Mouse (Mus musculus): ENCODE results near the gene Abr. TPM values are rescaled to one million over a fixed set of nuclear protein-coding genes. Genes with fewer than 3 reads are reported as not detected.

Gene Abr
- total RNA-seq, 4 experiments from 2014 or later = 5.5 to 10.6 (median 6.4) TPM

DNA sequence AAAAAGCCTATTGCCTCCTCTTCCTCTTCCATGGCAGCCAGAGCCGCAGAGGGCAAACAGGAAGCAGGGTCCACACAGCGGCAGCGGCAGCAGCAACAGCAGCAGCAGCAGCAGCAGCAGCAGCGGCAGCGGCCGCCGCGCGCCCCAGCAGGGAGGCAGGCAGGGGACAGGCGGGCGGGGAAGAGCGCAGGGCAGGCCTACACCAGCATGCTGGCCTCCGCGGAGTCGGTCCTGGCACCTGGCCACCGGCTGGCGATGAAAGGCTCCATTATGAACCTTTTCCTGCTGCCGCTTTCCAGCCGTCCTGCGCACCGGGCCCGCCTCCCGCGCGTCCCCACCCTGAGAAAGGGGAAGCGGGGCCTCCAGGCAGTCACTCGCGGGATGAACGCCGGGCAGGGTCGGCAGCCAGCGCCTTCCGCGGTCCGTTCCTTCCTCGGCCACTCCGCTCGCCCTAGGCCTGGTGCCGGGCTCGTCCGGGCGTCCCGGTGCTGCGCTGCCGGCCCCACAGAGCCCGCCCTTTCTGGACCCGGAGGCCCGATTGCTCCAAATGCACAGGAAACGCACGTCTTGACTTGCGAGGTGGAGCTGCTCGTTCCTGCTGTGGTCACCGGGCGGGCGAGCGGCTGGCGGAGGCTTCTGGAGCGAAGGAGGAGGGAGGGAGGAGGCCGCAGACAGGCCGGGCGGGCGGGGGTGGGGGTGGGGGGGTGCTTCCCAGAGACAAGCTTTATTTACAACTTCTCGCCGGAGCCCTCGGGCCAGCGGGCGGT, 127.6 kb downstream of the Abr start:
- DNase-seq (ENCODE audit: low spot score in 2 of 2) = peak; percentile 61 to 73

DNA sequence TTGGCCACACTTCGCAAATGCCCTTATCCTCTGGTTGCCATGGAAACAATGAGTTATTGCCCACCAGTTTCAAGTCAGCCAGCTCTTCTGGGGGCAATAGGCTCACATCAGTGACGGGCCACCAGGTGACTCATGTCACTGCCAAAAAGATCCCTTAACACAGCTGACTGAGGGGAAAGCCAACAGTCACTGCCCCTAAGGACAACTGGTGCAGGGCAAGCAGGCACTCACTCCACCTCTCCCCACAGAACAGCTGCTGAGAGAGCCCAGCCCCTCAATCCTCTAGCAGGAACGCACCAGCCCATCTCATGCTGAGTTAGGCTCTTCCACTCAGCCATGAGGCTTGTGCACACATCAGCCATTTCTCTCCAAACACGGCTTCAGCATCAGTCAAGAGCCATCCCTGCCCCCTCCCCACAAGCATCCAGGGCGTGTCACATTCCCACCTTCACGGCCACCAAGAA, 128.3 kb downstream of the Abr start:
- no peak for DNase-seq (ENCODE audit: low spot score in 2 of 2)

DNA sequence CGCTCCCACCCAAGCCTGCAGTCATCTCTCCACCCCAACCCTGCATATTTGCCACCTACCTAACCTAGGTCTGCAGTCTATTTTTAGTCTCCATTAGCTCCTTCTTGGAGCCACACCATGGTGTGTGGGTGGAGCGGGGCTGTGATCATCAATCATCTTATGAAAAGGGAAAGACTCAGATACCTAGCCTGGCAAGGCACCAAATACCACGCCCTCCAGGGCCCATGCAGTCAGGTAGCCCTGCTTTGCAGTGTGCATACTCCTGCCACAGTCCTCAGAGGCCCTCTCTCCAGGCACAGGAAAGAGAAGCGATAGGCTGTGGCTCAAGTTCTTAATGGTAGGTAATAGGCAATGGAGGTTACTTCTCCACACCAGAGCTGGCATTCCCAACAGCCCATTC, 128.9 kb downstream of the Abr start:
- no peak for DNase-seq (ENCODE audit: low spot score in 2 of 2)

DNA sequence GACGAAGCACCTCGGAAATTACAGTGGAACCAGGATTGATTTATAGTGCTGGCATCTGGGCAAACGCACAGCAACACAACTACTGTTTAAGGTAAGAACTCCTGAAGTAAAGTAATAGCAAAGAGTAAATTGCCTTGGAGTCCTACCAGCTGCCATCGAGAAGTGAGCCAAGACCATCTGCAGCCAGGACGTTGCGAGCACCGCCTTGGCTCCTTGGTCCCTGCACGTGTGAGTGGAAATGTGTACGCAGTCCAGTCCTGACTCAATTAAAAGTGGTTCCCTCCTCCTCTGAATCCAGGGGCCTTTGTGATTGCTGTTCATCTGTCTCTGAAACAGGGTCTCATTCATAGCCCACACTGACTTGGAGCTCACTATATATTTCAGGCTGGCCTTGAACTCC, 130.3 kb downstream of the Abr start:
- no peak for DNase-seq (ENCODE audit: low spot score in 2 of 2)

DNA sequence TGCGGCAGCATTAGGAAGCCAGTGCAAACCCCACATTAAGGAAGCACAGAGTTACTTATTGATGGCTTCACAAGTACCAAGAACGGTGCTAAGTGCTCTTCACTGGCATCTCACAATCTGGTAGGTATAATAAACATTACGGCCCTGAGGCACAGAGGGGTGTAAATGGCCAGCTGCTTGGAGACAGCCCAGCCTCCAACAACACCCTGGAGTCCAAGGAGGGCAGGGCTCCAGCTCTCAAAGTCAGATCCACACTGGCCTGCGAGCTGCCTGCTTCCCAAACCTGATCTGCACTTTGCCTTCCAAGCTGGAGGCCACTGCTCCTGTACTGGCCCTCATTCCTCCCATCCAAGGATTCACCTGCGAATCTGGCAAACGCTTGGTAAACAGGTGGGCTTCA, 132.7 kb downstream of the Abr start:
- DNase-seq (ENCODE audit: low spot score in 2 of 2) = no peak

DNA sequence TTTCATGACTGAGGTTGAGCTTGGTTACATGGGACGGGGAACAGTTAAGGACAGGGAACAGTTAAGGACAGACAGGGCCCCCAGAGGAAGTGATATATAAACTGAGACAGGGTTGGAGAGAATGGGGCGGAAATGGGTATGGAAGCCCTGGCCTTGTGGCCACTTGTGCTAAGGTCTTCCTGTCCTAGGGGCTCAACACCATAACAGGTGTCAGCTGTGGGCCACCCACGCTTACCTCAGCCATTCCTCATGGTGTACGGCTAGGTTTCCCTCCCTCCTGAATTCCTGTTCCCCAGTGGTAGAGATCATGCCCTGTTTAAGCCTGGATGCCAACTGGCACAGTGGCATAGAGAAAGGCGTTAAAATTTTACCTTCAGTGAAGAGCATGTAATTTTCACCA, 135.1 kb downstream of the Abr start:
- DNase-seq (ENCODE audit: low spot score in 2 of 2) = no peak

DNA sequence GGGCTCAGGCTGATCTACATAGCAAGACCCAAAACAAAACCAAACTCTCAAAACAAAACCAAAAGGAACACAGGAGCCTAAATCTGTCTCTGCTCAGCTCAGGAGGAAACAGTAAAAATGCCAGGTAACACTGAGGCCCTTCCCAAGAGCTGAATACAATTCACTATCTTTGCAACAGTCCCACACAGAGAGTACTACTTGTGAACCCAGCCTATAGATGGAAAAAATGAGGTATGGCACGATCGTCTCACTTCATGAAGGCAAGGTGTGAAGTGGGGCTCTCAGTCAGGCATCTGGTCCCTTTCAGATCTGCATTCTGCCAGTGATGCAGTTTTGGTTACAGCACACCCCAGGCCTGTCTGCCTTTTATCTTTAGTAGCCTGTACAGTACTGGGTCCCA, 138.1 kb downstream of the Abr start:
- DNase-seq (ENCODE audit: low spot score in 2 of 2) = no peak

DNA sequence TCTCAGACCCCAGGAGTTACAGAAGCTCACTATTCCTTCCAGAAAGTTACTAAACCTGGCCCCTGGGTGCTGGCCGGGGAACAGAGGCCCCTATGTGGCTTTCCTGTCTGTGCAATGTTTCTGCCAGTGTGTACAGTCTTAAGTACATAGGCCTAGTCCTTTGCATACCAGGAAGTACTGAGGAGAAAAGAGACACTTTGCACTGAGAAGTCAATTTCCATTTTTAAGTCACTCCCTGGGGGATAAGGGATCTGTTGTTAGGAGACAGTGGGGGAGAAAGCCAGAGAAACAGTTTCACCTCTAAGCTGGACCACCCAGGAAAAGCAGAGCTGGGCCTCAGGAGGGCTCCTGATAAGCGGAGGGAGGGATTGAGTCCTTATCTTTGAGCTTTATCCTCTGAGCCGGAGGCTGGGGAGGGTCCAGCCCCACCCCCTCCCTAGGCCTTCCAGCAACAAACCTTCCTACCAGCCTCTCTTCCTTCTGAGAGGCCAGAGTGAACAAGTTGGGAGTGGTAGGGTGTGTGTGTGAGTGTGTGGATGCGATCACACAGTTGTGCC, 138.9 kb downstream of the Abr start:
- DNase-seq (ENCODE audit: low spot score in 2 of 2) = no peak

DNA sequence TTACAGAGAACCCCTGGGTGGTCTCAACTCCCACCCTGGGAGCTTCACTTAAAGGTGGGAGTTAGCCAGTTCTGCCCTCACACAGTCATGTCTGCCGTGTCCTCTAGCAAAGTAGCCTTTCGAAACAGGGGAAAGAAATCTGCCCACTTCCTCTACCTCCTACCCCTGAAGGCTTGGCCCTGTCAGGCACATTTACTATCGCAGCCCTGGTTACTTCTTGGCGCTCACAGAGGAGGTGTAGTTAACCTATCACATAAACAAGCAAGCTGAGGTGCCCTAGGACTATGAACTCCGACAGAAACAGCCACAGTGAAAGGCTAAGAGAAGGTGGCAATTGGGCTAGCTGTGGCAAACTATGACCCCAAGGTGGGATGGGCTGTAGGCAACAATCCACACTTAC, 139.4 kb downstream of the Abr start:
- no peak for DNase-seq (ENCODE audit: low spot score in 2 of 2)

DNA sequence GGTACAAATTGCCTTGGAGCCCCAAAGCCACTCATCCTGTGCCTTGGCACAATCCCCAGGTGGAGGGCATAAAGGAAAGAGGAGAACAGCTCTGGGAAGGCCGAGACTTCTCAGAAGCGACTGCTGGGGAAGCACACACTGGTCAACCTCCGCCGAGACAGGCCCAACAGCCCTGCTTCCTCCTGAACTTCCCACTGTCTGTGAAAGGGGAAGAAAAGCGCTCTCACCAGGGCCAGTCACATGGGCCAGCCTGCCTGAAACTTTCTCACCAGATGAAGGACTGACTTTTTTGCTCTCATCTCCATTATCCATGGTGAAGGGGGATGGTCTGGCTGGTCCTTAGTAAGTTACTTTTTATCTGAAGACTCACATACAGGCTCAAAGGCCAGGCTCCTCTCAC, 139.9 kb downstream of the Abr start:
- DNase-seq (ENCODE audit: low spot score in 2 of 2) = no peak

DNA sequence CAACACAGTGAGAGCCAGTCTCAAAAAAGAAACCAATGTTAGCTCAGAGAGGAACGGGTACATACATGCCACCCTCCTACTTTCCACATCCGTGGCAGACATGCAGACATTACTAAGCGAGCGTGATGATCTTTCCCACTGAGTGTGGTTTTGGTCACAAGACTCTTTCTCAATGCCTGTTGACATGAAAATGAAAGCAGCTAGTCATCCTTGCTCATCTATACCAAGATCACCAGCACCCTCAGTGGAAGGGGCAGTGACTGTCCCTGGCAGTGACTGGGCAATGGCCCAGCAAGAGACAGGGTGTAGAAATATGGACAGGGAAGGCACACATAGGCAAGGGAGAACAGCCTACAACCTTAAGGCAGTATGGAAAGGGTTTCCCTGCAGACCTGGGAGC, 142.4 kb downstream of the Abr start:
- DNase-seq (ENCODE audit: low spot score in 2 of 2) = no peak

DNA sequence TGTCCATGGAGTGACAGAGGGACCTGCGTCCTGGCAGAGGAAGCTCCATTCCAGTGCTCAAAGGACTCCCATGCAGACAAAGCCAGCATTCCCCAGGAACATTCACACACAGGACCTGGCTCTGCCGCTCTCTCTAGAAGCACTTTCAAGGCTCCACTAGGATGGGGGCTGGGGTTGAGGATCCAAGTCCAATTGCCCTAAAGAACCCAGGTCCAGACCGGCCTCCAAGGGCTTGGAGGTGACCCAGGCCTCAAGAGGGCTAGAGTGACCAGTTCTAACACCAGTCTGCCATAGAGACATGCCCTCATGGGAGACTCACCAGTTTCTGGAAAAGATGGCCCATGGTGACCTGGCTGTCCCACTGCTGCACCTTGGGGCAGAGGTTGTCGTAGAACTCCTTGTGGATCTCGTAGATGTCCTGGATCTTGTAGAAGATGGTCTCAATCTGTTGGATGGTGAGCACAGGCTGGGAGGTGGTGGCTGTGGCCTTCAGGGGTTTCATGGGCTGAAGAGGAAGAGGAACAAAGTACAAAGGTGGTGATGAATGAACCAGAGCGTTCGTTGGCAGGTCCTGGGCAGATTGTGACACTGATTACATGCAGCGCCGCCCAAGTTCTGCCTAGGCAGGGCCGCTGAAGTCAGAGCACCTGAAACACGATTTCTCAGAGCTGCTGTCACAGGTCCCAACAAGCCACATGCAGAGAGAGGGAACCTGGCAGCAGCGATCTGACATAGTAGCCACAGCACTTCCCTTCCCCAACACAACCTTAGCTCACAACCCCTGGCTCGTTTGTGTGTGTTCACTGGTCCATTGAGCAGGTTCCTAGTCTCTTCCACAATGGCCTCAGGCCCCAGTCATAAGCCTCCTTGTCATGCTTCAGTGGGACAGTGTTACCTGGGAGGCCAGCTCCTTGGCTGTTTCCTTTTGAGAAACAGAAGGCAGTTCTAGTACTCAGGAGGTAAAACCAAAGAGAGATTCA, 143.1 kb downstream of the Abr start:
- DNase-seq (ENCODE audit: low spot score in 2 of 2) = no peak

DNA sequence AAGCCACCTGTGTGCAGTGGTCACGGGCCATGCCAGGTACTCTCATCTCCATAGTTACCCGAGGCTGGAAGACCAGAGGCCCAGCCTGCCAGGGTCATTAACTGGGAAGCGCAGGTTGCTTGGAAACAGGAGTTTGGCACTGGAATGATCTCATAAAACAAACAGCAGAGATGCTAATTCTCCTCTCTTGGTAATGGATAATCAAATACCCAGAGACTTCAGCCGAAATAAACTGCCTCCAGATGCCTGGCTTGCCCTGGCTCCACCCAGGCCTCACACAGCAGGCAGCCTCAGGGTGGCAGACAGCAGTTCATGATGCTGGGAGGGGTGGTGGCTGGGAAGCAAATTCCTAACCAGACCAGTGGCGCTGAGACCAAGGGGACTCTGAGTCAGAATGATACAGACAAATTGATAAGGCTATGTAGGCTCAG, 145.0 kb downstream of the Abr start:
- DNase-seq (ENCODE audit: low spot score in 2 of 2) = no peak

DNA sequence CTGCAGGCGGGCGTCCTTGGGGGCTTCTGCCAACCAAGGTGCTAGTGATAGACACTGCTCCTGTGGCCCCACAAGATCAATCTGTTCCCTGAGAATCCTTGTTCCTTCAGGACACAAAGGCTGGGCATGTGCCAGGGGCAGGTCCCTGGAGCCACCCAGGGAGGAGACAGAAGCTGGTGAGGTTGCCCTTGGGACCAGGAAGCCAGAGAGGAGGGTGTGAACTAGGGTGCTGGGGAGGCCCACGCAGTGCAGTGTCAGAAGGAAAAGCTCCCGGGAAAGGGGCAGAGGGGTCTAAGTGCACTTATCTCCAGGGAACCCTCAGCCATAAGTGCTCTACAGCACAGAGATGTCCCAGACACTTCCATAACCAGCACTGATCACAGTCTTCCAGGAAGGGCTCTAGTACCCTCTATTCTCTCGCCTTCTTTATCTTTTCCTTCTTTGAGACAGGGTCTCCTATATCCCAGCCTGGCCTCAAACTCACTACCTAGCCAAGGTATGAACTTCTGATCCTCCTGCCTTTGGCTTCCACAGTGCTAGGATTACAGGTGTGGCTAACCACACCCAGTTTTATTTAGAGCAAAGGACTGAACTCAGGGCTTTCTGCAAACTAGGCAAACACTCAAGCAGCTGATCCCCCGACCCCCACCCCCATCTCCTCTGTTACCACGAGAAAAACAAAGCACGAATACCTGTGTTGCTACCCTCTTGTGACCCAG, 145.6 kb downstream of the Abr start:
- no peak for DNase-seq (ENCODE audit: low spot score in 2 of 2)

DNA sequence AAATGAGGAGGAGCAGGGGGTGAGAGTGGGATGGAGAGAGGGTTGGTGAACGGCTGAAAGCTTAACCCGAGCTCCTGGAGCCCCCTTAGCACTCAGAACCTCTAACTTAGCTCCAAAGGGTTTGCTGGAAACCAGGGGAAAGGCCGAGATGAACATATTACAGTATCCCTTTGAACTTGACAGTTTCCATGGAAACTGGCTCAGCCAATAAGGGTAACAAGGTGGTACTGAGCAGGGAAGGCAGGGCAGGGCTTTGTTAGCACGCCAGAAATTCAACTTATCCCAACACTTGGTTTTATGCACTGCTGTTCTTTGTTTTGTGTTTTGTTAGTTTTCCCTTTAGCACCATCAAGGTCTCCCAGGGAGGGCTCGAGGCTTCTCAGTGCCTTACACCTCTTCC, 149.5 kb downstream of the Abr start:
- no peak for DNase-seq (ENCODE audit: low spot score in 2 of 2)

DNA sequence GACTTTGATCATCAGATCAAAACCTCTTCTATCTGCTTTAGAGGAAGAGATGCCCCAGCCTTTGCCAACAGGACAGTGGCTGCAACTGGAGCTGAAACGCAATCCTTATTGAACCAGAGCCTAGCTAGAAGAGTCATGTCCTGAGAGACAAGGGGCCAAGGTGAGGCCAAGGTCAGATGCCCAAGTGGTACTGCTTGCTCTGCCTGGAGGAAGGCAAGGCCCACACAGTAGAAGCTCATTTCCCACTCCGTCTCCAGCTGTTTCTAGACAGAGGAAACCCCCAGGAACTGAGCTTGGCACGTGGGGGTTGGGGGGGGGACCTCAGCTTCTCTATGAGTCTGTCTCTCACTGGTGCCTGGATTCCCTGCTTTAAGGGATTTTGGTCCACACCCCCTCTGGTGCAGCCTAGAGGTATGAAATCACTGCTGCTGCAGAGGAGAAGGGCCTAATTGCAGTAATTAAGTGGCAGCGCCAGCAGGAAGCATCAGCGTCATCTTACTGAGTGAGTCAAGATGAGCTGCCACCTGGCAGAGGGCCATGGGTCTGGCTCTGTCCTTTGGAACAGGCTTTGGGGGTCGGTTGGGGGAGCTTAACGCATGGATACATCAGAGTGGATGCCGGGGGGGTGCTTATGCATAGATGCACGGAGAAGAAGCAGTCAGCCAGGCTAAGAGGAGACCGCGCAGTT, 152.7 kb downstream of the Abr start:
- DNase-seq (ENCODE audit: low spot score in 2 of 2) = no peak

DNA sequence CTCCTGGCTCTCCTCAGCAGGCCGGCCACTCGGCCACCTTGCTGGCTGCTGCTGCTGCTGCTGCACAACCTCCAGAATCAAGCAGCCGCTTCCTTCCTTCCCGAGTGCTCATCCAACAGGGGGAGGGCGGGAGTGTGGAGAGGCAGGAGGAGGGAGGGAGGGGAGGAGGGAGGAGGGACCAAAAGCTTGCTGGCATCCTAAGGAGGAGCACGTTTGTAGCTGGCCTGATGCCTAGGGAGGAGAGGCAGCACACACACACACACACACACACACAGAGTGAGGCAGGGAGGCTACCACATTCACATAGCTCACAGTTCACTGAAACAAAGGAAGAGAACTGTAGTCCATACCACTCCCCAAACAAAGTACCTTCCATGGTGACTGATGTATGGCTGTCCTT, 153.8 kb downstream of the Abr start:
- no peak for DNase-seq (ENCODE audit: low spot score in 2 of 2)

DNA sequence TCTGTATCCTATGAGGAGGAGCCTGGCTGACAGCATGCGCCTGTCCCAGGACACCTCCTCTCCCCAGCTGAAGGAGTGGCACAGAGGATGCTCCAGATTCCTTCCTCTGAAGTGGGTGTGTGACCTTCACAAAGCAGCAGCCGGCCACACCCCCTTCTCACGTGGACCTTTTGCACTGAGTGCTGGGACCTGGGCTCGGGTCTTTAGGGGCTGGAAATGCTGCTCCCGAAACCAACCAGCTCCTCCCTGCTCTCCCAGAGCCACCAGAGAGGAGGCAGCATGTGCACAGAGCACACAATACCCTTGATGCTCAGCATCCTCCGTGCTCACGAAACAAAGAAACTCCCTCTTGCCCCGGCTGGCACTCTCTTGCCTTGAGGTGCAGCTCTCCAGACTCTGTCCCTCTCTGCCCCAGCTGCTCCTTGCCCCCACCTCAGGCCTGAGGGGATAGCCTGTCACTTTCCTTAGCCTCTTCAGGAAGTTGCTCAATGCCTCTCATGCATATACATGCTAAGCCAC, 154.6 kb downstream of the Abr start:
- no peak for DNase-seq (ENCODE audit: low spot score in 2 of 2)

DNA sequence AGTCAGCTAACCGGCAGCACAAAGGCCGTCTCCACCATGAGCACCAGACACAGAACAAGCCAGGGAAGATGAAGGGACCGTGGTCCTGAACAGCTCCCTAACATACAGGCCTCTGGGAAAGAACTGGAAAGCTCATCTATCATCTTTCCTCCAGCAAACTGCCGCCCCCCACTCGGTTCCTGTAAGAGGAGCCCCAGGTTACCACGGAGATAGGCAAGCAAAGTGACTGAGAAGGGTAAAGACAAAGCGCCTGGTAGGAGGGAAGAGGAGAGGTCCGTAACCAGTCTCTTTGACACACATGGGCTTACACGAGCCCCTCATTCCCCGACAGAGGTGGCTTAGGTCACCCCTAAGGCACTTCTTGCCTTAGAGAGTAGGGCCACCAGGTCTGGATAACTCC, 155.0 kb downstream of the Abr start:
- DNase-seq (ENCODE audit: low spot score in 2 of 2) = no peak

DNA sequence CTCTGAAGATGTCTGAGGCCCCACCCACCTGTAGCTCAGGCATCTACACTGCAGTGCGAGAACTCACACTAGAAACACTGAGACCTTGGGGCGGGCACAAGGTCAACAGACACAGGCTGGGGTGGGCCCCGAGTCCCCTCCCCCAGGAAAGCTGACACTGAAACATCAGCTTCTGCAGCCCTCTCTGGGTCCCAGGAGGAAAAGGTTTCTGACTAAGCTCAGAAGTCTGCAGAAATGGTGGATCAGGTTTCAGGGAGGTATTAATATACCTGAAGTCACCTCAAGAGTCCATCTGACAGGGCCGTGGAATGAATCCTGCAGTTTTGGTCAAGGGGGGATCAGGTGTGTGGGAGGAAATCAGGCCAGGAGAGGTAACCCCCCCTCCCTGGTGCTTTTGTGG, 156.2 kb downstream of the Abr start:
- no peak for DNase-seq (ENCODE audit: low spot score in 2 of 2)

DNA sequence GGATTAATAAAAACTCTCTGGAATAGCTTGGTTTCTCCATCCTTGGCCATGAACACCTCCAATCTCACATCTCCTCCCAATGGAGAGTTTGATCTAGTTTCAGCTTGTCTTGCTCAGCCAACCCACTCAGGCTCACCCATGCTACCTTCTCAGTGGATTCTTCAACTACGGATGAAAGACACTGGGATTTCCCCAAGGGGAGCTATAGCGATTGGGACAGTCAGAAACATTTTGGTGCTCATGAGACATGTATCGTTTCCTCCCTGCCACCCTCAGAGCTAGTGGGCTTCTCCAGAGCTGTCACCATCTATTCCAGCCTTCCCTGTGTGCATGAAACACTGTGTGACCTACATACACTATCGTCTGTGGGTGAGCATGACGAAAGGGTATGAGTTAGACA, 160.4 kb downstream of the Abr start:
- DNase-seq (ENCODE audit: low spot score in 2 of 2) = no peak

All from gastrocnemius, adult 8-10 months (tissue).